Mouse (Mus musculus) brain, adult 2 months (tissue): ENCODE results near the gene Tep1.

ENCODE experiments used
- DNase-seq: peaks from one replicate; pipeline ENCODE4 v3.0.0; 2011; ENCODE audit warnings: low read depth, low spot score

Tep1 gene

GRCm38 (mm10) chr14:50795261-50795935, 75.0 kb downstream of the Tep1 start:
- DNase-seq: no peak

- peak; percentile 24 for DNase-seq
Measured at GRCm38 (mm10) chr14:50788157-50788556, 82.2 kb downstream of the Tep1 start.

GRCm38 (mm10) chr14:50785251-50785637, 85.1 kb downstream of the Tep1 start, which contains the start of gene Ttc5:
TSS of gene Ttc5 (minus strand) at chr14:50785519.
- DNase-seq: peak; percentile 96

GRCm38 (mm10) chr14:50784391-50785250, 85.7 kb downstream of the Tep1 start:
- DNase-seq: no peak

GRCm38 (mm10) chr14:50782166-50782565, 88.2 kb downstream of the Tep1 start:
- no peak for DNase-seq
